Mouse (Mus musculus) myocyte (in vitro differentiated cells): ENCODE results near the gene Psmd1.

Source experiments
- E2F4 ChIP-seq: IDR thresholded peaks from one replicate; pipeline ENCODE4 v1.6.1; 2011; ENCODE audit warnings: mild to moderate bottlenecking, control low read depth, moderate library complexity; ENCODE audit not compliant: insufficient read depth
- MYOD1 ChIP-seq, 3 experiments: IDR thresholded peaks; one replicate each; pipeline ENCODE4 v1.6.1; 2011; ENCODE audit warnings: control low read depth in 2 of 3, low read depth in 2 of 3, mild to moderate bottlenecking in 2 of 3, moderate library complexity in 1 of 3; ENCODE audit not compliant: insufficient read length in 2 of 3, control insufficient read depth in 1 of 3
- POLR2A ChIP-seq: IDR thresholded peaks from one replicate; pipeline ENCODE4 v1.6.1; 2011; ENCODE audit warnings: low read depth, mild to moderate bottlenecking, control low read depth, moderate library complexity; ENCODE audit not compliant: insufficient read length
- POLR2AphosphoS2 ChIP-seq: IDR thresholded peaks from one replicate; pipeline ENCODE4 v1.6.1; 2011; ENCODE audit warnings: low read depth, control low read depth; ENCODE audit not compliant: insufficient read length
- TCF3 ChIP-seq: IDR thresholded peaks from one replicate; pipeline ENCODE4 v1.6.1; 2011; ENCODE audit warnings: low read depth, control low read depth; ENCODE audit not compliant: insufficient read length
- USF1 ChIP-seq: IDR thresholded peaks from one replicate; pipeline ENCODE4 v1.6.1; 2011; ENCODE audit warnings: low read depth, mild to moderate bottlenecking, control low read depth, moderate library complexity

- TF ChIP-seq TCF3 (no peak), USF1 (no peak), E2F4 (no peak), POLR2AphosphoS2 (no peak), MYOD1 (IDR thresholded peaks at IDR 0.05; ENCODE audit: control insufficient read depth in 1 of 3, insufficient read length in 2 of 3, low read depth in 2 of 3) (no peak), POLR2A (no peak)
Measured at GRCm38 (mm10) chr1:86058856-86059769, 5.1 kb upstream of the Psmd1 start.
